Mouse (Mus musculus): ENCODE data around the gene Lpar3. TPM values are rescaled to one million over a fixed set of nuclear protein-coding genes. Genes with fewer than 3 reads are reported as not detected.

The Lpar3 gene
- polyA plus RNA-seq, 1 experiment from 2014 or later: 1.4 TPM

GRCm38 (mm10) chr3:146292515-146292914, 71.8 kb downstream of the Lpar3 start:
- H3K4me2 ChIP-seq (replicated peaks): no peak overlapping the region
- H3K36me3 ChIP-seq: no peaks in the 10 kb centered on the region
- H3K4me1 ChIP-seq: no peaks in the 10 kb centered on the region
- H3K4me3 ChIP-seq: no peak overlapping the region
- no peaks in the 10 kb centered on the region for H3K9me3 ChIP-seq
- no peak overlapping the region for H3K9ac ChIP-seq
- H3K27me3 ChIP-seq: no peaks in the 10 kb centered on the region
- no peak for ATAC-seq (ENCODE audit: insufficient number of reproducible peaks, insufficient read depth, low FRiP score, low TSS enrichment)
- 86% methylated on average over 5 of the region's 5 CpGs for WGBS
- no peak overlapping the region for H3K27ac ChIP-seq

- WGBS: 83% methylated on average over 3 of the region's 3 CpGs
Observed at GRCm38 (mm10) chr3:146302451-146302850, 81.7 kb downstream of the Lpar3 start.

DNA sequence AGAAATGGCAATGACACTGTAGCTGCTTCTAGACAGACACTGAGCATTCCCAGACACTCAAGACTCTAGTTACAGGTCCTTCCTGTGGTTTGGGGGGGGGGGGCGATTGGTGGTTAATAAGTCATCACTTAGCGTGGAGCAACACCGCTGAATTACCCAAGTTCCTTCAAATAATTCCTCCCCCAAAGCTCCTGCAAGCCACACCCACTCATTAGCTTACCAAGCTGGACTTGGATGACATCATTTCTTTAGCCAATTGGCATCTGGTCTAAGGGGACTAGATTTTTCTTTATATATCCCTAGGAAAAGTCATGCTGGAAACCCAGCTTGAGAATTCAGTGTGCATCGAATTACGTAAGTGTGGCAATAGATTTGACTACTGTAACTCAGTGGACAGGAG, 82.4 kb downstream of the Lpar3 start:
- Histone ChIP-seq H3K36me3 (no peaks in the 10 kb centered on the region), H3K4me2 (replicated peaks) (no peak overlapping the region), H3K27ac (no peak overlapping the region), H3K27me3 (no peaks in the 10 kb centered on the region), H3K9me3 (no peaks in the 10 kb centered on the region), H3K9ac (no peak overlapping the region), H3K4me3 (no peak overlapping the region), H3K4me1 (no peaks in the 10 kb centered on the region)
- no peak for ATAC-seq (ENCODE audit: insufficient number of reproducible peaks, insufficient read depth, low FRiP score, low TSS enrichment)
- 72% methylated on average over 5 of the region's 5 CpGs for WGBS

More at GRCm38 (mm10) chr3:146302451-146302850, 81.7 kb downstream of the Lpar3 start:
- Histone ChIP-seq H3K9ac (no peak overlapping the region), H3K4me1 (no peaks in the 10 kb centered on the region), H3K27ac (no peak overlapping the region), H3K36me3 (no peaks in the 10 kb centered on the region), H3K9me3 (no peaks in the 10 kb centered on the region), H3K27me3 (no peaks in the 10 kb centered on the region), H3K4me3 (no peak overlapping the region), H3K4me2 (replicated peaks) (no peak overlapping the region)
- ATAC-seq (ENCODE audit: insufficient number of reproducible peaks, insufficient read depth, low FRiP score, low TSS enrichment): no peak

DNA sequence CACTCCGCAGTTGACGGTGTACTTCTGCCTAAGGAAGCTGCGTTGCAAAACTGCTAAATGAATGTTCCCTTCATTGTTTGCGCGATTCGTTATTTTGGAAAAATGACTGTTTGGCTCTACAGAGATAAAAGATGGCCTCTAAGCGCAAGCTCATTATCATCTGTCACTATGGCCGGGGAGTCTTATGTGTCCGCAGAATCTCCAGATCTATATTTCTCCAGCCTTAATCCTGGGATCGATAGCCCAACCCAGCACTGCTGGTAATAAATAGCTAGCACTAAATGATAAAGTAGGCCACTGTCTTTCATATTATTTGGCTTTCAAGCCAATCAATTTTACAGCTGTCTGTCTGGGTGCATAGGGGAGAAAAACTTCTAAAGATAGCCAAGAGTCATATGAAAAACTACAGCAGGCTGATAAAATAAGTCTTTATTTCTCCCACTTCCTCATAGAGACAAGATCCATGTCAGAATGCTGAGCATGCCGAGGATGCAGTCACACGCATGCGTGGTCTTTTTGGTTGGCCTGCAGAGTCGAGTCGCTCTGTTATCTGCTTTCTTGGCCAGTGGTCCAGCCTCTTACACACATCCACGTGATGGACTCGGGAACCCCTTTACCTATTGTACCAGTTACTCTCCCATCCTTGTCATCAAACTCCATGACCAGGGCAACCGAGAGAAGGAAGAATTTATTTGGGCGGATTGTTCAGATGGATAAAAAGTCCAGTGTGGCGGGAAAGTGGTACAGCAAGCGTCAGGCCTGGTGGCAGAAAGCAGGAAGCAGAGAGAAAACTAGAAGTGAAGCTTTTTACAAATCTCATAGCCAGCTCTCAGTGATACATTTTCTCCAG, 84.0 kb downstream of the Lpar3 start:
- H3K9me3 ChIP-seq: no peaks in the 10 kb centered on the region
- H3K36me3 ChIP-seq: no peaks in the 10 kb centered on the region
- 88% methylated on average over 21 of the region's 21 CpGs for WGBS
- no peak overlapping the region for H3K4me2 ChIP-seq (replicated peaks)
- no peak overlapping the region for H3K27ac ChIP-seq
- H3K27me3 ChIP-seq: no peaks in the 10 kb centered on the region
- no peaks in the 10 kb centered on the region for H3K4me1 ChIP-seq
- H3K4me3 ChIP-seq: no peak overlapping the region
- no peak overlapping the region for H3K9ac ChIP-seq
- no peak for ATAC-seq (ENCODE audit: insufficient number of reproducible peaks, insufficient read depth, low FRiP score, low TSS enrichment)

DNA sequence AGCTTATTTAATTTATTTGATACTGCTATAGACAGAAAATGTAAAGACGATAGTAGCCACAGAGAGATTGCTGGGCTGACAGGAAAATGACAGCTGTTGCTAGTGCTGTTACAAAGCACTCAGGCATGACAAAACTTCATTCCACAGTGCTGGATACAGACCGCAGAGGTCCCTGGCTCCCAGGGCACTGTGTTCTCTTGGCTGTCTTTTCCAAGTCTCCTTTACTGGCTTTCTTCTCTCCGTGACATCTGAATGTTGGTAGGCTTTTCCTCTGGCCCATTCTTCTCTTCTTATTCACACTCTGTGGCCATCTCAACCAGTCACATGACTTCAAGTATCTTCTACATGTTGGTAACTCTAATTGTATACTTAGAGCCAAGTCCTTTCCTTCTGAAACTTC, 86.6 kb downstream of the Lpar3 start:
- Histone ChIP-seq H3K36me3 (no peaks in the 10 kb centered on the region), H3K9me3 (no peaks in the 10 kb centered on the region), H3K4me2 (replicated peaks) (no peak overlapping the region), H3K4me3 (no peak overlapping the region), H3K9ac (no peak overlapping the region), H3K27me3 (no peaks in the 10 kb centered on the region), H3K27ac (no peak overlapping the region), H3K4me1 (peaks cover 15% of the 10 kb centered on the region)
- ATAC-seq (ENCODE audit: insufficient number of reproducible peaks, insufficient read depth, low FRiP score, low TSS enrichment): no peak
- 52% methylated on average over 3 of the region's 3 CpGs for WGBS

GRCm38 (mm10) chr3:146307886-146308285, 87.1 kb downstream of the Lpar3 start:
- no peaks in the 10 kb centered on the region for H3K36me3 ChIP-seq
- H3K4me3 ChIP-seq: no peak overlapping the region
- no peak for ATAC-seq (ENCODE audit: insufficient number of reproducible peaks, insufficient read depth, low FRiP score, low TSS enrichment)
- no peak overlapping the region for H3K27ac ChIP-seq
- H3K9me3 ChIP-seq: no peaks in the 10 kb centered on the region
- no peaks in the 10 kb centered on the region for H3K27me3 ChIP-seq
- no peak overlapping the region for H3K4me2 ChIP-seq (replicated peaks)
- no peak overlapping the region for H3K9ac ChIP-seq
- WGBS: 65% methylated on average over 2 of the region's 2 CpGs
- H3K4me1 ChIP-seq: peaks cover 15% of the 10 kb centered on the region

- Histone ChIP-seq H3K4me3 (no peak overlapping the region), H3K27ac (no peak overlapping the region), H3K9me3 (no peaks in the 10 kb centered on the region), H3K27me3 (no peaks in the 10 kb centered on the region), H3K36me3 (no peaks in the 10 kb centered on the region), H3K4me1 (peaks cover 15% of the 10 kb centered on the region), H3K4me2 (replicated peaks) (no peak overlapping the region), H3K9ac (no peak overlapping the region)
- no peak for ATAC-seq (ENCODE audit: insufficient number of reproducible peaks, insufficient read depth, low FRiP score, low TSS enrichment)
- 81% methylated on average over 8 of the region's 8 CpGs for WGBS
Observed at GRCm38 (mm10) chr3:146309586-146309985, 88.8 kb downstream of the Lpar3 start.

DNA sequence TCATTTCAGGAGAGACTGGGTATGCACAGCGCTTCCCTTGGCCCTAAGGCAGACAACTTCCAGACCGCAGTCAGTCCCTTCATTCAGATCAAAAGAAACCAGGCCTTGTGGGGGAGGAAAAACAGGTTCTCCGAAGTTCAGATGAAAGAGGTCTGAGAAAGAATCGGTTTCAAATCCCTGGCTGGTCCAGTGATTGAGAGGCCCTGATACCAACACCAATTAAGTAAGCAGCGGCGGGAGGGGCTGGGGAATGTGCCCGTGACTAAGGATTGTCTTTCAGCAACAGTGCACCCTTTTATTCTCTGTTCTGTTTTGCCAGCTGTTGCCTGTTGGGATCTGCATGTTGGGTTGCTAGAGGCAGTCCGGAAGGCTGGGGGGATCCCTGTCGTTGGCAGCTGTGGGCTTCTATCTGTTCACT, 90.4 kb downstream of the Lpar3 start:
- ATAC-seq (ENCODE audit: insufficient number of reproducible peaks, insufficient read depth, low FRiP score, low TSS enrichment): peak; percentile 69; the same call in 1 of the 2 replicates

GRCm38 (mm10) chr3:146315414-146315813, 94.7 kb downstream of the Lpar3 start:
- Histone ChIP-seq H3K4me1 (peaks cover 19% of the 10 kb centered on the region), H3K36me3 (no peaks in the 10 kb centered on the region), H3K9me3 (no peaks in the 10 kb centered on the region), H3K27me3 (no peaks in the 10 kb centered on the region), H3K9ac (no peak overlapping the region), H3K4me2 (replicated peaks) (no peak overlapping the region), H3K27ac (no peak overlapping the region), H3K4me3 (no peak overlapping the region)
- no peak for ATAC-seq (ENCODE audit: insufficient number of reproducible peaks, insufficient read depth, low FRiP score, low TSS enrichment)
- WGBS: 83% methylated on average over 8 of the region's 8 CpGs

More for the DNA sequence above, 90.4 kb downstream of the Lpar3 start:
- Histone ChIP-seq H3K27me3 (no peaks in the 10 kb centered on the region), H3K4me1 (peaks cover 15% of the 10 kb centered on the region), H3K4me3 (no peak overlapping the region), H3K27ac (0 out of 2 replicates have a peak overlapping the region, but pooled peaks have one; percentile 5), H3K9ac (no peak overlapping the region), H3K9me3 (no peaks in the 10 kb centered on the region), H3K4me2 (replicated peaks) (no peak overlapping the region), H3K36me3 (no peaks in the 10 kb centered on the region)
- WGBS: 4% methylated on average over 9 of the region's 9 CpGs

GRCm38 (mm10) chr3:146316293-146316692, 95.5 kb downstream of the Lpar3 start:
- WGBS: 89% methylated on average over 8 of the region's 8 CpGs
- Histone ChIP-seq H3K27me3 (no peaks in the 10 kb centered on the region), H3K4me3 (no peak overlapping the region), H3K36me3 (no peaks in the 10 kb centered on the region), H3K9ac (no peak overlapping the region), H3K4me1 (peaks cover 11% of the 10 kb centered on the region), H3K27ac (no peak overlapping the region), H3K4me2 (replicated peaks) (no peak overlapping the region), H3K9me3 (no peaks in the 10 kb centered on the region)
- no peak for ATAC-seq (ENCODE audit: insufficient number of reproducible peaks, insufficient read depth, low FRiP score, low TSS enrichment)

DNA sequence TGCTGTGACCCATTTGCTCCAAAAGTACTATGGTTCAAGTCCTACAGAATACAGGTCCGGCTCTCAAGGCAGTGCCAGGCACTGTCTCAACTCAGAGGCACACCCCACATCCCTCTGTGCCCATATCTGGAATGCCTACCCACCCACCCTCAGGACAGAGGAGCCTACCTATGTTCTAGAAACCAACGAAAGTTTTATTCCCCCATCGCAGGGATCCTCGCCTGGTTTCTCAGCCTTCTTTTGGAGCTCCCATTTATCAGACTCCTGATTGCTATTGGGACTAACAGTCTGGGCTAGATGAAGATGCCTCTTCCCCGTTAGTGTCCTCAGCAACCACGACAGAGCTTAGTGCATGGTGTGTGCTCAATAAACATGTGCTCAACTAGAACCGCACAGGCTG, 96.6 kb downstream of the Lpar3 start:
- Histone ChIP-seq H3K9ac (no peak overlapping the region), H3K4me2 (replicated peaks) (no peak overlapping the region), H3K9me3 (no peaks in the 10 kb centered on the region), H3K4me1 (peaks cover 4% of the 10 kb centered on the region; the same call in 1 of the 2 replicates), H3K36me3 (no peaks in the 10 kb centered on the region), H3K4me3 (no peak overlapping the region), H3K27ac (no peak overlapping the region), H3K27me3 (no peaks in the 10 kb centered on the region)
- no peak for ATAC-seq (ENCODE audit: insufficient number of reproducible peaks, insufficient read depth, low FRiP score, low TSS enrichment)
- WGBS: 84% methylated on average over 7 of the region's 7 CpGs

DNA sequence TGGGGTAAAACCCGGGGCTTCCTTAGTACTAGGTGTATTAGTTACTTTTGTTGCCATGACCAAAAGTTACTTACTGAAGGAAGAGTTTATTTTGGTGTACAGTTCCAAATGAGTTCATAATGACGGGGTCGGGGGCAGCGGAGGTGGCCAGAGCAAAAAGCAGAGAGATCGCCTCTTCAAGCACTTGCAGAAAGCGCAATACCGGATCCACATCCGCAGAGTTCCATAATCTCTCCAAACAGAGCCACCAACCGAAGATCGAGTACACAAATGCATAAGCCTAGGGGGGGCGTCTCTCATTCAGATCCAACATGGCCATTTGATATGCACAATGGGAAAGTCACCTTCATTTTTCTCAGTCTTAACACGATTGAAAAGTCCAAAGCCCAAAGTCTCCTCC, 97.1 kb downstream of the Lpar3 start:
- no peaks in the 10 kb centered on the region for H3K9me3 ChIP-seq
- H3K36me3 ChIP-seq: no peaks in the 10 kb centered on the region
- H3K9ac ChIP-seq: no peak overlapping the region
- ATAC-seq (ENCODE audit: insufficient number of reproducible peaks, insufficient read depth, low FRiP score, low TSS enrichment): no peak
- peaks cover 4% of the 10 kb centered on the region; the same call in 1 of the 2 replicates for H3K4me1 ChIP-seq
- no peak overlapping the region for H3K4me3 ChIP-seq
- H3K27me3 ChIP-seq: no peaks in the 10 kb centered on the region
- 0 out of 2 replicates have a peak overlapping the region, but pooled peaks have one; percentile 28 for H3K4me2 ChIP-seq (replicated peaks)
- no peak overlapping the region for H3K27ac ChIP-seq
- WGBS: 76% methylated on average over 12 of the region's 12 CpGs
